Mouse (Mus musculus) ES-Bruce4 (cell line): Measurements from ENCODE around the gene Gm19345. TPM values are rescaled to one million over a fixed set of nuclear protein-coding genes. Genes with fewer than 3 reads are reported as not detected.
A peak's percentile ranks its signal among the peaks of the same experiment; 100 is the strongest.

Experiments used
- H3K27ac ChIP-seq: 2 replicates; pipeline ENCODE4 v1.5.1; 2012; ENCODE audit warnings: low read length, inconsistent platforms; ENCODE audit not compliant: insufficient read depth
- H3K27me3 ChIP-seq: 2 replicates; pipeline ENCODE4 v1.6.1; 2012; ENCODE audit warnings: mild to moderate bottlenecking, low read length, inconsistent platforms; ENCODE audit not compliant: control insufficient read depth, poor library complexity, insufficient read depth, severe bottlenecking
- H3K36me3 ChIP-seq: 2 replicates; pipeline ENCODE4 v1.6.1; 2012; ENCODE audit warnings: inconsistent platforms, mild to moderate bottlenecking, low read length, moderate library complexity; ENCODE audit not compliant: control insufficient read depth, poor library complexity, insufficient read depth, severe bottlenecking
- H3K4me1 ChIP-seq: one replicate; pipeline ENCODE4 v1.8.1; 2011; ENCODE audit warnings: low read length; ENCODE audit not compliant: control insufficient read depth, insufficient read depth
- H3K4me3 ChIP-seq: 2 replicates; pipeline ENCODE4 v1.5.1; 2011; ENCODE audit warnings: low read depth, mild to moderate bottlenecking, low read length
- H3K9ac ChIP-seq: 2 replicates; pipeline ENCODE4 v1.6.1; 2012; ENCODE audit warnings: low read depth, mild to moderate bottlenecking, inconsistent platforms; ENCODE audit not compliant: poor library complexity, severe bottlenecking
- H3K9me3 ChIP-seq: replicated peaks from 2 replicates; pipeline ENCODE4 v1.6.1; 2012; ENCODE audit warnings: mild to moderate bottlenecking, low read length, inconsistent platforms; ENCODE audit not compliant: control insufficient read depth, poor library complexity, insufficient read depth, severe bottlenecking
- CTCF ChIP-seq: IDR thresholded peaks from one replicate; pipeline ENCODE4 v1.8.1; 2011; ENCODE audit warnings: low read depth, low read length
- EP300 ChIP-seq: IDR thresholded peaks from 2 replicates; pipeline ENCODE4 v1.6.1; 2011; ENCODE audit warnings: low read depth, low read length; ENCODE audit not compliant: insufficient read depth
- POLR2A ChIP-seq: IDR thresholded peaks from one replicate; pipeline ENCODE4 v1.8.1; 2011; ENCODE audit warnings: low read length; ENCODE audit not compliant: insufficient read depth
- polyA plus RNA-seq: library from polyadenylated mRNA; stranded (reverse); fragments of >200 nt; gene quantifications from 2 replicates; pipeline ENCODE4 v1.2.4, GENCODE M21; 2011; ENCODE audit warnings: low read depth; ENCODE audit not compliant: missing spikeins, insufficient read depth, insufficient read length

The Gm19345 gene
- polyA plus RNA-seq, 1 experiment = 0.82 TPM

- peaks cover 9% of the 10 kb centered on the region for H3K4me1 ChIP-seq
- peaks cover 5% of the 10 kb centered on the region; the same call in 1 of the 2 replicates for H3K36me3 ChIP-seq
- peaks cover 8% of the 10 kb centered on the region; the same call in 1 of the 2 replicates for H3K9me3 ChIP-seq
- TF ChIP-seq EP300 = peak; percentile 70; the same call in 1 of the 2 replicates
- TF ChIP-seq CTCF = no peak
- TF ChIP-seq POLR2A = no peak
- no peaks in the 10 kb centered on the region for H3K27me3 ChIP-seq
- H3K27ac ChIP-seq = peak overlapping the region; percentile 82
- peak overlapping the region; percentile 3 for H3K4me3 ChIP-seq
- H3K9ac ChIP-seq = peak overlapping the region; percentile 90
Observed at GRCm38 (mm10) chr7:19823256-19824181, 28.3 kb upstream of the Gm19345 start.

GRCm38 (mm10) chr7:19824182-19824973 is 27.4 kb upstream of the Gm19345 start:
- H3K4me1 ChIP-seq = peaks cover 5% of the 10 kb centered on the region
- peaks cover 8% of the 10 kb centered on the region; the same call in 1 of the 2 replicates for H3K9me3 ChIP-seq
- H3K36me3 ChIP-seq = peaks cover 5% of the 10 kb centered on the region; the same call in 1 of the 2 replicates
- peak overlapping the region; percentile 90 for H3K9ac ChIP-seq
- peak overlapping the region; percentile 61 for H3K4me3 ChIP-seq
- H3K27ac ChIP-seq = peak overlapping the region; percentile 86
- no peaks in the 10 kb centered on the region for H3K27me3 ChIP-seq
- peak; percentile 87 for TF ChIP-seq EP300
- TF ChIP-seq POLR2A = peak; percentile 22
- TF ChIP-seq CTCF = no peak

- H3K36me3 ChIP-seq = no peaks in the 10 kb centered on the region
- H3K27me3 ChIP-seq = no peaks in the 10 kb centered on the region
- no peaks in the 10 kb centered on the region for H3K9me3 ChIP-seq
- peak overlapping the region; percentile 24 for H3K4me3 ChIP-seq
- peaks cover 6% of the 10 kb centered on the region for H3K4me1 ChIP-seq
- peak overlapping the region; percentile 32 for H3K9ac ChIP-seq
- peak overlapping the region; percentile 97 for H3K27ac ChIP-seq
- peak; percentile 80; the same call in 1 of the 2 replicates for TF ChIP-seq EP300
- TF ChIP-seq CTCF = no peak
Observed at GRCm38 (mm10) chr7:19826756-19827155, 25.0 kb upstream of the Gm19345 start.

GRCm38 (mm10) chr7:19829694-19830093 is 22.1 kb upstream of the Gm19345 start:
- no peaks in the 10 kb centered on the region for H3K36me3 ChIP-seq
- no peaks in the 10 kb centered on the region for H3K9me3 ChIP-seq
- no peaks in the 10 kb centered on the region for H3K27me3 ChIP-seq
- no peak overlapping the region for H3K9ac ChIP-seq
- peaks cover 6% of the 10 kb centered on the region for H3K4me1 ChIP-seq
- TF ChIP-seq POLR2A (no peak), EP300 (no peak)
- H3K4me3 ChIP-seq = no peak overlapping the region
- H3K27ac ChIP-seq = 0 out of 2 replicates have a peak overlapping the region, but pooled peaks have one; percentile 18

GRCm38 (mm10) chr7:19830682-19831156 is 21.1 kb upstream of the Gm19345 start:
- no peaks in the 10 kb centered on the region for H3K9me3 ChIP-seq
- H3K27me3 ChIP-seq = no peaks in the 10 kb centered on the region
- H3K9ac ChIP-seq = 0 out of 2 replicates have a peak overlapping the region, but pooled peaks have one; percentile 23
- H3K36me3 ChIP-seq = no peaks in the 10 kb centered on the region
- H3K4me1 ChIP-seq = peaks cover 5% of the 10 kb centered on the region
- TF ChIP-seq POLR2A (no peak), CTCF (no peak), EP300 (no peak)
- 0 out of 2 replicates have a peak overlapping the region, but pooled peaks have one; percentile 1 for H3K4me3 ChIP-seq
- peak overlapping the region; percentile 53 for H3K27ac ChIP-seq
